Mouse (Mus musculus) lung, postnatal 25 days (tissue): ENCODE measurements around the gene Npas3.

Source experiments
- DNase-seq: peaks from one replicate; pipeline ENCODE4 v3.0.0; 2022; ENCODE audit warnings: low spot score

Gene Npas3

GRCm38 (mm10) chr12:53794718-53795400 lies 546.4 kb downstream of the Npas3 start:
- DNase-seq: no peak

- DNase-seq: no peak
Measured at GRCm38 (mm10) chr12:53801831-53802230, 553.4 kb downstream of the Npas3 start.

GRCm38 (mm10) chr12:53802381-53802780 lies 553.9 kb downstream of the Npas3 start:
- no peak for DNase-seq

GRCm38 (mm10) chr12:53810081-53810480 lies 561.6 kb downstream of the Npas3 start:
- no peak for DNase-seq

GRCm38 (mm10) chr12:53814291-53814690 lies 565.8 kb downstream of the Npas3 start:
- DNase-seq: no peak

GRCm38 (mm10) chr12:53819982-53820381 lies 571.5 kb downstream of the Npas3 start:
- DNase-seq: no peak

- DNase-seq: no peak
Measured at GRCm38 (mm10) chr12:53822881-53823280, 574.4 kb downstream of the Npas3 start.

GRCm38 (mm10) chr12:53825251-53825650 lies 576.8 kb downstream of the Npas3 start:
- DNase-seq: no peak

- peak; percentile 14 for DNase-seq
Measured at GRCm38 (mm10) chr12:53825898-53826605, 577.6 kb downstream of the Npas3 start.

- DNase-seq: no peak
Measured at GRCm38 (mm10) chr12:53826812-53827211, 578.3 kb downstream of the Npas3 start.

GRCm38 (mm10) chr12:53832590-53832989 lies 584.1 kb downstream of the Npas3 start:
- no peak for DNase-seq

- DNase-seq: no peak
Measured at GRCm38 (mm10) chr12:53833348-53833747, 584.9 kb downstream of the Npas3 start.

GRCm38 (mm10) chr12:53836031-53836790 lies 587.7 kb downstream of the Npas3 start:
- no peak for DNase-seq

- no peak for DNase-seq
Measured at GRCm38 (mm10) chr12:53837408-53837807, 588.9 kb downstream of the Npas3 start.

- no peak for DNase-seq
Measured at GRCm38 (mm10) chr12:53838541-53838940, 590.1 kb downstream of the Npas3 start.

- DNase-seq: no peak
Measured at GRCm38 (mm10) chr12:53841928-53842671, 593.6 kb downstream of the Npas3 start.

- no peak for DNase-seq
Measured at GRCm38 (mm10) chr12:53843626-53844025, 595.1 kb downstream of the Npas3 start.

GRCm38 (mm10) chr12:53846154-53846665 lies 597.7 kb downstream of the Npas3 start:
- no peak for DNase-seq

GRCm38 (mm10) chr12:53849263-53849662 lies 600.8 kb downstream of the Npas3 start:
- DNase-seq: no peak

- no peak for DNase-seq
Measured at GRCm38 (mm10) chr12:53852432-53852831, 604.0 kb downstream of the Npas3 start.

- DNase-seq: no peak
Measured at GRCm38 (mm10) chr12:53860176-53860575, 611.7 kb downstream of the Npas3 start.

GRCm38 (mm10) chr12:53862281-53862680 lies 613.8 kb downstream of the Npas3 start:
- no peak for DNase-seq
